Mouse (Mus musculus) CD4-positive naive resting alpha-beta T cell, adult 57 days (primary cell): ENCODE results near the gene Hist1h4n. TPM values are rescaled to one million over a fixed set of nuclear protein-coding genes. Genes with fewer than 3 reads are reported as not detected.

ENCODE experiments used
- total RNA-seq: library from RNA; stranded (reverse); gene quantifications from one replicate; pipeline ENCODE4 v1.2.4, GENCODE M21; 2023

The Hist1h4n gene
- total RNA-seq, result 35.4 TPM

GRCm38 (mm10) chr13:21831418-21832394 lies at the start of gene Hist1h4n:
Gene Hist1h4n, minus strand, starts transcription at chr13:21832196.

DNA sequence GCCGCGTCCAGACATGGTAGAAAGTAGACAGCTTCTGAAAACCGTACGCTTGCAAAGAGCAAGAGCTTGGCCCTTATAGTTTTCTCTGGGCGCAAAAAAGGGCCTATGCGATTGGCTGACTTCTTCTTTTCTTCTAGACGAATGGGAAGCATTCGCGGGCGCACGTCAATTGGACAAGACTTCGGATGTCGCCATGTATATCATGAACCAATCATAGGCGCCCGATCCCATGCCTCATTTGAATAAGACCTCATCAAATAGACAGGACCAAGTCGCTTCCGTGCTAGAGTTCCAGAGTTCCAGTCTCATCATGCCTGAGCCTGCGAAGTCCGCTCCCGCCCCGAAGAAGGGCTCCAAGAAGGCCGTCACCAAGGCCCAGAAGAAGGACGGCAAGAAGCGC lies 1.5 kb upstream of the Hist1h4n start, which contains the start of the genes Hist1h2ap and Hist1h2br:
Gene Hist1h2ap, minus strand, starts transcription at position 47 of the 400 bp plus-strand sequence.
Gene Hist1h2br, plus strand, starts transcription at position 283 of the 400 bp plus-strand sequence.

GRCm38 (mm10) chr13:21811539-21811938 lies 20.5 kb downstream of the Hist1h4n start, which contains the start of gene Hist1h4m:
Gene Hist1h4m, plus strand, starts transcription at chr13:21811746.

DNA sequence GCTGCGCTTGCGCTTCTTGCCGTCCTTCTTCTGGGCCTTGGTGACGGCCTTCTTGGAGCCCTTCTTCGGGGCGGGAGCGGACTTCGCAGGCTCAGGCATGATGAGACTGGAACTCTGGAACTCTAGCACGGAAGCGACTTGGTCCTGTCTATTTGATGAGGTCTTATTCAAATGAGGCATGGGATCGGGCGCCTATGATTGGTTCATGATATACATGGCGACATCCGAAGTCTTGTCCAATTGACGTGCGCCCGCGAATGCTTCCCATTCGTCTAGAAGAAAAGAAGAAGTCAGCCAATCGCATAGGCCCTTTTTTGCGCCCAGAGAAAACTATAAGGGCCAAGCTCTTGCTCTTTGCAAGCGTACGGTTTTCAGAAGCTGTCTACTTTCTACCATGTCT lies 21.9 kb downstream of the Hist1h4n start, which contains the start of the genes Hist1h2bq and Hist1h2ao:
Gene Hist1h2bq, minus strand, starts transcription at position 125 of the 400 bp plus-strand sequence.
Gene Hist1h2ao, plus strand, starts transcription at position 393 of the 400 bp plus-strand sequence.

GRCm38 (mm10) chr13:21786899-21787629 lies 44.9 kb downstream of the Hist1h4n start, which contains the start of the genes Hist1h2an and Hist1h2bp:
Gene Hist1h2an, minus strand, starts transcription at chr13:21787218.
Gene Hist1h2bp, plus strand, starts transcription at chr13:21787461.

DNA sequence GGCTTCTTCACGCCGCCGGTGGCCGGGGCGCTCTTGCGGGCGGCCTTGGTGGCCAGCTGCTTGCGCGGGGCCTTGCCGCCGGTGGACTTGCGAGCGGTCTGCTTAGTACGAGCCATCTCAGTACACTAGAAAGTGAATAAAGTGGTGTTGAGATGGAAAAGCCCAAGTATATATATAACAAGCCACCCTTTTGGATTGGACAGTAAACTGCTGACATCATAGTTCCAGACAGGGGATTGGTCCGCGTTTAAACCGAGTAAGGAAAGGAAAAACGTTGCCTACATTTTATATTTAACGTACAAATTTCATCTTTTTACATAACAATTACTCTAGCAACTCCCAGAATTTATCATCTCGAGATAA lies 48.8 kb downstream of the Hist1h4n start, which contains the start of gene Hist1h3i:
Gene Hist1h3i, minus strand, starts transcription at position 116 of the 363 bp plus-strand sequence.

Other genes with a start within 250 kb of the Hist1h4n start
- not detected for gene Olfr1362, start 218.2 kb downstream of the Hist1h4n start, total RNA-seq
- gene Olfr11, start 189.7 kb downstream of the Hist1h4n start, total RNA-seq, result not detected
- gene Olfr1361, start 168.8 kb downstream of the Hist1h4n start, total RNA-seq, result not detected
- gene Olfr1360, start 154.8 kb downstream of the Hist1h4n start, total RNA-seq, result not detected
- not detected for gene Olfr1359, start 134.1 kb downstream of the Hist1h4n start, total RNA-seq
- 28.4 TPM for gene Hist1h2bl, start 116.1 kb downstream of the Hist1h4n start, total RNA-seq
- gene Hist1h2ai, start 115.8 kb downstream of the Hist1h4n start, total RNA-seq, result 48.8 TPM
- gene Hist1h3h, start 114.5 kb downstream of the Hist1h4n start, total RNA-seq, result 99.8 TPM
- gene Hist1h2bm, start 110.2 kb downstream of the Hist1h4n start, total RNA-seq, result 6.3 TPM
- gene Hist1h4j, start 97.1 kb downstream of the Hist1h4n start, total RNA-seq, result 11.9 TPM
- 339 TPM for gene Hist1h4k, start 81.7 kb downstream of the Hist1h4n start, total RNA-seq
- 38.7 TPM for gene Hist1h2ak, start 78.4 kb downstream of the Hist1h4n start, total RNA-seq
- gene Hist1h2bn, start 78.1 kb downstream of the Hist1h4n start, total RNA-seq, result 75.5 TPM
- gene Hist1h1b, start 51.6 kb downstream of the Hist1h4n start, total RNA-seq, result 9.5 TPM
- 110 TPM for gene Hist1h3i, start 48.8 kb downstream of the Hist1h4n start, total RNA-seq
- gene Hist1h2an, start 45.0 kb downstream of the Hist1h4n start, total RNA-seq, result 5.2 TPM
- gene Hist1h2bp, start 44.7 kb downstream of the Hist1h4n start, total RNA-seq, result 22.1 TPM
- gene Hist1h2bq, start 22.0 kb downstream of the Hist1h4n start, total RNA-seq, result 49.3 TPM
- 110 TPM for gene Hist1h2ao, start 21.7 kb downstream of the Hist1h4n start, total RNA-seq
- 248 TPM for gene Hist1h4m, start 20.4 kb downstream of the Hist1h4n start, total RNA-seq
- 30.3 TPM for gene Hist1h2ap, start 1.3 kb upstream of the Hist1h4n start, total RNA-seq
- gene Hist1h2br, start 1.5 kb upstream of the Hist1h4n start, total RNA-seq, result 48.4 TPM
- 0.71 TPM for gene Zfp184, start 112.9 kb upstream of the Hist1h4n start, total RNA-seq
- gene Pom121l2, start 149.0 kb upstream of the Hist1h4n start, total RNA-seq, result not detected
- 0.65 TPM for gene Prss16, start 177.5 kb upstream of the Hist1h4n start, total RNA-seq
- 25.1 TPM for gene Hist1h2ah, start 203.4 kb upstream of the Hist1h4n start, total RNA-seq
- 16.7 TPM for gene Hist1h2bk, start 203.7 kb upstream of the Hist1h4n start, total RNA-seq
- 47.7 TPM for gene Hist1h4i, start 209.2 kb upstream of the Hist1h4n start, total RNA-seq
- gene Hist1h2ag, start 210.7 kb upstream of the Hist1h4n start, total RNA-seq, result not detected
- 18.5 TPM for gene Hist1h2bj, start 211.0 kb upstream of the Hist1h4n start, total RNA-seq